Mouse (Mus musculus): ENCODE results near the gene Gga1.

GRCm38 (mm10) chr15:78868398-78868797 is 8.6 kb upstream of the Gga1 start:
- TF ChIP-seq POLR2A (IDR thresholded peaks at IDR 0.05; ENCODE audit: control insufficient read depth, low read depth, low read length) (no peak), CTCF (IDR thresholded peaks at IDR 0.05; ENCODE audit: control insufficient read depth, insufficient read depth, insufficient replicate concordance, low read depth, low read length) (no peak)

Data from testis, adult 2 months (tissue).